Mouse (Mus musculus) ES-Bruce4 (cell line): ENCODE measurements around the gene Mre11a. TPM values are rescaled to one million over a fixed set of nuclear protein-coding genes. Genes with fewer than 3 reads are reported as not detected.
"Not testable (repeated sequence)": the region's sequence is repeated elsewhere in the genome, so short reads cannot be mapped to it uniquely, and the experiment has no call there.

Experiments used
- H3K27ac ChIP-seq: 2 replicates; pipeline ENCODE4 v1.5.1; 2012; ENCODE audit warnings: low read length, inconsistent platforms; ENCODE audit not compliant: insufficient read depth
- H3K27me3 ChIP-seq: 2 replicates; pipeline ENCODE4 v1.6.1; 2012; ENCODE audit warnings: mild to moderate bottlenecking, low read length, inconsistent platforms; ENCODE audit not compliant: control insufficient read depth, poor library complexity, insufficient read depth, severe bottlenecking
- H3K36me3 ChIP-seq: 2 replicates; pipeline ENCODE4 v1.6.1; 2012; ENCODE audit warnings: inconsistent platforms, mild to moderate bottlenecking, low read length, moderate library complexity; ENCODE audit not compliant: control insufficient read depth, poor library complexity, insufficient read depth, severe bottlenecking
- H3K4me1 ChIP-seq: one replicate; pipeline ENCODE4 v1.8.1; 2011; ENCODE audit warnings: low read length; ENCODE audit not compliant: control insufficient read depth, insufficient read depth
- H3K4me3 ChIP-seq: 2 replicates; pipeline ENCODE4 v1.5.1; 2011; ENCODE audit warnings: low read depth, mild to moderate bottlenecking, low read length
- H3K9ac ChIP-seq: 2 replicates; pipeline ENCODE4 v1.6.1; 2012; ENCODE audit warnings: low read depth, mild to moderate bottlenecking, inconsistent platforms; ENCODE audit not compliant: poor library complexity, severe bottlenecking
- H3K9me3 ChIP-seq: replicated peaks from 2 replicates; pipeline ENCODE4 v1.6.1; 2012; ENCODE audit warnings: mild to moderate bottlenecking, low read length, inconsistent platforms; ENCODE audit not compliant: control insufficient read depth, poor library complexity, insufficient read depth, severe bottlenecking
- CTCF ChIP-seq: IDR thresholded peaks from one replicate; pipeline ENCODE4 v1.8.1; 2011; ENCODE audit warnings: low read depth, low read length
- EP300 ChIP-seq: IDR thresholded peaks from 2 replicates; pipeline ENCODE4 v1.6.1; 2011; ENCODE audit warnings: low read depth, low read length; ENCODE audit not compliant: insufficient read depth
- POLR2A ChIP-seq: IDR thresholded peaks from one replicate; pipeline ENCODE4 v1.8.1; 2011; ENCODE audit warnings: low read length; ENCODE audit not compliant: insufficient read depth
- polyA plus RNA-seq: library from polyadenylated mRNA; stranded (reverse); fragments of >200 nt; gene quantifications from 2 replicates; pipeline ENCODE4 v1.2.4, GENCODE M21; 2011; ENCODE audit warnings: low read depth; ENCODE audit not compliant: missing spikeins, insufficient read depth, insufficient read length

The Mre11a gene
- polyA plus RNA-seq, 1 experiment: 142 TPM

DNA sequence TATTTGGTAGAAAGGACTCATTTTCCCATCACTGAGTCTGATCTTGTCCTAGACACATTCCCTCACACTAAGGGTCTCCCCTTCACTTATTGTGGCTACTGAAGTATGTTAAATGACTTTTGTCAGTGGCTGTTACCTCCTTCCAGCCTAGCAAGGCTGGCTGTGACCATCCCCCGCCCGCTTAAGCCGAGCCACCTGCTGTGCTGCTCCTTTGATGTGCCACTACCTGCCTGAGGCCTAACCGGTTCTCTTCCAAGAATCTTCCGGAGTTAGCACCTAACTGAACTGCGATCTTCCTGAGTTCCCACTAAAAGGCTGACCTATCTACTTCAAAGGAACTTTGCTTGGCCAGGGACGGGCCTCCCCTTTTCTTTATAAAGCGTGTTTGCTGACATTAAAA, 92.1 kb downstream of the Mre11a start:
- not testable (repeated sequence) for H3K4me3 ChIP-seq, H3K9me3 ChIP-seq, H3K9ac ChIP-seq, H3K27ac ChIP-seq, H3K4me1 ChIP-seq, H3K36me3 ChIP-seq, H3K27me3 ChIP-seq
- TF ChIP-seq EP300: peak; percentile 74

DNA sequence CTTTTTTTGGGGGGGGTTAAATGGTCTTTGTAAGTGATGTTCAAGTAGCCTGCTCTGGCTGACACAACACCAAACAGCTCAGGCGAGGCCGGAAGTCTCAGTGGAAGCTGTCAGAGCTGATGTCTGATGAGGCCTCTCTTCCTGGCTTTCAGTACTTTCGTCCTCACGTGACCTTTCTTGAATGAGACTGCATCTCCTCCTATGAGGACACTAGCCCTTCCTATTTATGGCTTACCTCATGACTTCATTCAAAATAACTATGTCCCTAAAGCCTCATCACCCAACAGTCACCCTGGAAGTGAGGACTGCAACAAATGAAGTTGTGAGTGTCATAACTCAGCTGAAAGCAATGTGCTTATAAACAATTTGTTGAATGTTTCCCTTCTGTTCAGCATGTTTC, 100.2 kb downstream of the Mre11a start:
- TF ChIP-seq CTCF (no peak), EP300 (no peak)
- Histone ChIP-seq H3K4me3 (no peak overlapping the region), H3K36me3 (no peaks in the 10 kb centered on the region), H3K27ac (no peak overlapping the region), H3K4me1 (no peaks in the 10 kb centered on the region), H3K9me3 (no peaks in the 10 kb centered on the region), H3K27me3 (no peaks in the 10 kb centered on the region), H3K9ac (no peak overlapping the region)

DNA sequence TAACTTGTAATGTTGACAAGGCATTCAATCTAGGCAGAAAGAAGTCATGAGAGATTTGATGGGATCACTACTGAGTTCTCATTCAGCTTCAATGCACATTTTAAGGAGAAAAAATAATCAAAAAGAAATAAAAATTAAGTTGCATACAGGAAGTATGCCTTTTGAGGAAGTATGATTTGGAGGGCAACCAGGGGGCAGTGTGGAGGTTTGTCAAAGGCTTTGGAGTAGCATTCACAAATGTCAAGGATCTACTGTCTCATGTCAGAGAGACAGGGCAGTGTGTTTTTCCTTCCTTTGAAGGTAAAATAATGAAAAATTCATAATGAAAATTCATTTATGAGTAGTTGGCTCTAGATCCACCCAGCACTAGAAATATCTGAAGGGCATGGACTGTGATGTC, 100.7 kb downstream of the Mre11a start:
- Histone ChIP-seq H3K36me3 (no peaks in the 10 kb centered on the region), H3K4me1 (no peaks in the 10 kb centered on the region), H3K27me3 (no peaks in the 10 kb centered on the region), H3K4me3 (no peak overlapping the region), H3K9me3 (no peaks in the 10 kb centered on the region), H3K27ac (no peak overlapping the region), H3K9ac (no peak overlapping the region)
- no peak for TF ChIP-seq POLR2A
- TF ChIP-seq CTCF: no peak
- TF ChIP-seq EP300: no peak

DNA sequence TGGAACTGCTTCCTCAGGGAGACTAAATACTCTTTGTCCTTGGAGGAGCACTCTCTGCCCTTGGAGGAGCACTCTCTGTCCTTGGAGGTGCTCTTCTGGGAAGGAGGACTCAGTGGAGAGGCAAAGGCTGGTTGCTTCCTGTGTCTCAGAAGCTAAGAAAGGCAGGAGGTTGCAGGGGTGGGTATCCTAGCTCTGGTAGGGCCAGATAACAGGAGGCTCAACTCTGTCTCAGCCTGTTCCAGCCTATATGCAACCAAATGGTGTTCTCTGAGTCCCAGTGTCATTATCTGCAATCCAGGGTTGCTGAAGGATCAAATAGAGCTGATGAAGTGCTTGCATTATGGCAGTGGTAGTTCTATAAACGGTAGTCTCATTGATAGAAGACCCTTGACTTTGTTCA, 101.5 kb downstream of the Mre11a start:
- no peak for TF ChIP-seq EP300
- Histone ChIP-seq H3K27me3 (no peaks in the 10 kb centered on the region), H3K4me3 (no peak overlapping the region), H3K9ac (no peak overlapping the region), H3K4me1 (no peaks in the 10 kb centered on the region), H3K27ac (no peak overlapping the region), H3K9me3 (no peaks in the 10 kb centered on the region), H3K36me3 (no peaks in the 10 kb centered on the region)

Other genes with a start within 250 kb of the Mre11a start
- gene Amotl1, start 139.6 kb upstream of the Mre11a start, polyA plus RNA-seq: 36.0 and 40.6 TPM in 2 replicates
- not detected in 2 replicates for gene Piwil4, start 43.9 kb upstream of the Mre11a start, polyA plus RNA-seq
- 2.1 TPM in 2 replicates for gene Fut4, start 32.3 kb upstream of the Mre11a start, polyA plus RNA-seq
- gene 1700012B09Rik, start 13.6 kb upstream of the Mre11a start, polyA plus RNA-seq: not detected in 2 replicates
- 26.8 and 26.9 TPM in 2 replicates for gene Ankrd49, start 202 bp downstream of the Mre11a start, polyA plus RNA-seq
- not detected in 2 replicates for gene Gpr83, start 75.6 kb downstream of the Mre11a start, polyA plus RNA-seq
- gene Izumo1r, start 119.3 kb downstream of the Mre11a start, polyA plus RNA-seq: not detected in 2 replicates